Mouse (Mus musculus): Measurements from ENCODE around the gene Cela3a. TPM values are rescaled to one million over a fixed set of nuclear protein-coding genes. Genes with fewer than 3 reads are reported as not detected.
A peak's percentile ranks its signal among the peaks of the same experiment; 100 is the strongest.
"Not testable (repeated sequence)": the region's sequence is repeated elsewhere in the genome, so short reads cannot be mapped to it uniquely, and the experiment has no call there.

Cela3a gene
- polyA plus RNA-seq, 1 experiment = not detected

- no peak overlapping the region for H3K27ac ChIP-seq (ENCODE audit: insufficient read depth, low read length)
- no peak overlapping the region for H3K4me3 ChIP-seq (ENCODE audit: insufficient read depth, low read length)
- 0 out of 2 replicates have a peak, but pooled peaks cover 3% of the 10 kb centered on the region for H3K4me1 ChIP-seq (ENCODE audit: control insufficient read depth, insufficient read depth, low read length)
- no peak for TF ChIP-seq CTCF (IDR thresholded peaks at IDR 0.05; ENCODE audit: extremely low read depth, insufficient read depth, low read length)
Measured at GRCm38 (mm10) chr4:137448641-137449040, 39.0 kb upstream of the Cela3a start.

- H3K4me3 ChIP-seq (ENCODE audit: insufficient read depth, low read length) = no peak overlapping the region
- 0 out of 2 replicates have a peak, but pooled peaks cover 3% of the 10 kb centered on the region for H3K4me1 ChIP-seq (ENCODE audit: control insufficient read depth, insufficient read depth, low read length)
- H3K27ac ChIP-seq (ENCODE audit: insufficient read depth, low read length) = no peak overlapping the region
- TF ChIP-seq POLR2A (IDR thresholded peaks at IDR 0.05; ENCODE audit: extremely low read depth, insufficient read depth, low read length) = no peak
- TF ChIP-seq CTCF (IDR thresholded peaks at IDR 0.05; ENCODE audit: extremely low read depth, insufficient read depth, low read length) = no peak
Measured at GRCm38 (mm10) chr4:137448197-137448596, 38.6 kb upstream of the Cela3a start.

GRCm38 (mm10) chr4:137447363-137448196 is 38.0 kb upstream of the Cela3a start:
- H3K27ac ChIP-seq (ENCODE audit: insufficient read depth, low read length) = no peak overlapping the region
- no peak overlapping the region for H3K4me3 ChIP-seq (ENCODE audit: insufficient read depth, low read length)
- H3K4me1 ChIP-seq (ENCODE audit: control insufficient read depth, insufficient read depth, low read length) = 0 out of 2 replicates have a peak, but pooled peaks cover 3% of the 10 kb centered on the region
- TF ChIP-seq CTCF (IDR thresholded peaks at IDR 0.05; ENCODE audit: extremely low read depth, insufficient read depth, low read length) (no peak), POLR2A (IDR thresholded peaks at IDR 0.05; ENCODE audit: extremely low read depth, insufficient read depth, low read length) (no peak)

- Histone ChIP-seq H3K4me3 (ENCODE audit: insufficient read depth, low read length) (no peak overlapping the region), H3K27ac (ENCODE audit: insufficient read depth, low read length) (no peak overlapping the region), H3K4me1 (ENCODE audit: control insufficient read depth, insufficient read depth, low read length) (0 out of 2 replicates have a peak, but pooled peaks cover 3% of the 10 kb centered on the region)
- no peak for TF ChIP-seq POLR2A (IDR thresholded peaks at IDR 0.05; ENCODE audit: extremely low read depth, insufficient read depth, low read length)
Measured at GRCm38 (mm10) chr4:137445881-137446280, 36.3 kb upstream of the Cela3a start.

GRCm38 (mm10) chr4:137443625-137444024 is 34.0 kb upstream of the Cela3a start:
- TF ChIP-seq CTCF (IDR thresholded peaks at IDR 0.05; ENCODE audit: extremely low read depth, insufficient read depth, low read length) (peak; percentile 87), POLR2A (IDR thresholded peaks at IDR 0.05; ENCODE audit: extremely low read depth, insufficient read depth, low read length) (no peak)
- Histone ChIP-seq H3K4me1 (ENCODE audit: control insufficient read depth, insufficient read depth, low read length) (0 out of 2 replicates have a peak, but pooled peaks cover 3% of the 10 kb centered on the region), H3K4me3 (ENCODE audit: insufficient read depth, low read length) (no peak overlapping the region), H3K27ac (ENCODE audit: insufficient read depth, low read length) (no peak overlapping the region)

GRCm38 (mm10) chr4:137441332-137441731 is 31.7 kb upstream of the Cela3a start:
- no peak overlapping the region for H3K4me3 ChIP-seq (ENCODE audit: insufficient read depth, low read length)
- no peaks in the 10 kb centered on the region for H3K4me1 ChIP-seq (ENCODE audit: control insufficient read depth, insufficient read depth, low read length)
- TF ChIP-seq CTCF (IDR thresholded peaks at IDR 0.05; ENCODE audit: extremely low read depth, insufficient read depth, low read length) (no peak), POLR2A (IDR thresholded peaks at IDR 0.05; ENCODE audit: extremely low read depth, insufficient read depth, low read length) (no peak)
- H3K27ac ChIP-seq (ENCODE audit: insufficient read depth, low read length) = no peak overlapping the region

GRCm38 (mm10) chr4:137438842-137439241 is 29.3 kb upstream of the Cela3a start:
- TF ChIP-seq POLR2A (IDR thresholded peaks at IDR 0.05; ENCODE audit: extremely low read depth, insufficient read depth, low read length) (no peak), CTCF (IDR thresholded peaks at IDR 0.05; ENCODE audit: extremely low read depth, insufficient read depth, low read length) (no peak)
- Histone ChIP-seq H3K4me1 (ENCODE audit: control insufficient read depth, insufficient read depth, low read length) (no peaks in the 10 kb centered on the region), H3K4me3 (ENCODE audit: insufficient read depth, low read length) (no peak overlapping the region), H3K27ac (ENCODE audit: insufficient read depth, low read length) (no peak overlapping the region)

GRCm38 (mm10) chr4:137436979-137437669 is 27.5 kb upstream of the Cela3a start:
- H3K4me3 ChIP-seq (ENCODE audit: insufficient read depth, low read length) = no peak overlapping the region
- no peak overlapping the region for H3K27ac ChIP-seq (ENCODE audit: insufficient read depth, low read length)
- H3K4me1 ChIP-seq (ENCODE audit: control insufficient read depth, insufficient read depth, low read length) = no peaks in the 10 kb centered on the region
- TF ChIP-seq POLR2A (IDR thresholded peaks at IDR 0.05; ENCODE audit: extremely low read depth, insufficient read depth, low read length) (no peak), CTCF (IDR thresholded peaks at IDR 0.05; ENCODE audit: extremely low read depth, insufficient read depth, low read length) (no peak)

- not testable (repeated sequence) for H3K27ac ChIP-seq (ENCODE audit: insufficient read depth, low read length); H3K4me1 ChIP-seq (ENCODE audit: control insufficient read depth, insufficient read depth, low read length); H3K4me3 ChIP-seq (ENCODE audit: insufficient read depth, low read length)
Measured at GRCm38 (mm10) chr4:137432700-137433550, 23.3 kb upstream of the Cela3a start.
